Mouse (Mus musculus): ENCODE results near the gene Scnm1. TPM values are rescaled to one million over a fixed set of nuclear protein-coding genes. Genes with fewer than 3 reads are reported as not detected.

The Scnm1 gene
- polyA plus RNA-seq, 1 experiment from 2014 or later: 80.7 TPM

- H3K9me3 ChIP-seq: no peaks in the 10 kb centered on the region
- H3K4me1 ChIP-seq (replicated peaks): peaks cover 11% of the 10 kb centered on the region
- H3K4me2 ChIP-seq: peak within 1 kb of the TSS; percentile 80
- ATAC-seq (ENCODE audit: insufficient number of reproducible peaks, insufficient read depth, low FRiP score, low TSS enrichment, low read depth): peak; percentile 85
- H3K4me3 ChIP-seq (replicated peaks): peak within 1 kb of the TSS; percentile 98
- no peaks in the 10 kb centered on the region for H3K27me3 ChIP-seq
- H3K27ac ChIP-seq: peak within 1 kb of the TSS; percentile 90
- H3K9ac ChIP-seq (replicated peaks): peak within 1 kb of the TSS; percentile 95
- WGBS: under 1% methylated on average over 51 of the region's 51 CpGs
- peaks cover 9% of the 10 kb centered on the region; the same call in 1 of the 2 replicates for H3K36me3 ChIP-seq
Measured at GRCm38 (mm10) chr3:95106338-95107117, 27.3 kb downstream of the Scnm1 start, which contains the start of gene Pip5k1a. TSS of gene Pip5k1a (minus strand) at chr3:95106930.

DNA sequence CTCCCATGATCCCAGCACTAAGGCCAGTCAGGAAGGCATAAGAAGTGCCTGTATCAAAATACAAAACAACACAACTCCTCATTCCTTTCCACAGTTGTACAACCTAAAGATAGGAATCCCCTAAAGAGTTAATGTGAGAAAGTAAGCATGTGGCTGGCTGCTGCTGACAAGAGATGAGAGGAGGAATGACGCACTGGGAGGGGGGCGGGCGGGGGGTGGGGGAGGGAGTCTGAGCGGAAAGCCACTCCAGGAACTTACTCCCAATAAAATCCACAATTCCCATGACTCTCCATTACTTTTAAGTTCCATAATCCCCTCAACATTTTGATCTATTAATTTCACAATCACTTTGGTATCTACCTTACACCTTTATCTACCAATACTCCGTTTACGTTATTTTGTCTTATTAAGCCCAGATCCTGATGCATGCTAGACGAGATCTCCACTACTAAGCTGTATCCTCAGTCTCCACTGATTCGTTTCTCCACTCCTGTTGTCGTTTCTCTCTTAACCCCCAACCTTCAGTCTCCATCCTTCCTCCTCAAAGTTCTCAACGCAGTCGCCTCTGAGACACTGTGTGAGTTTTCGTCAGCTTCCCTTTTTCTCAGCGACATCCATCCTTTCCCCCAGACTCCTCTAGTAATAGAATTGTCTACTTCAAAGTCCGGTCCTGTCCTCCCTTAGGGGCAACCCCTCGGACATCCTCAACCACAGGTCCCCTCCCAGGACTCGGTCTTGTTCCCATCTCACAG, 28.0 kb downstream of the Scnm1 start:
- H3K4me1 ChIP-seq (replicated peaks): peaks cover 11% of the 10 kb centered on the region
- H3K9me3 ChIP-seq: no peaks in the 10 kb centered on the region
- H3K27me3 ChIP-seq: no peaks in the 10 kb centered on the region
- peak overlapping the region; percentile 90 for H3K27ac ChIP-seq
- WGBS: 3% methylated on average over 16 of the region's 16 CpGs
- peak overlapping the region; percentile 80 for H3K4me2 ChIP-seq
- H3K4me3 ChIP-seq (replicated peaks): peak overlapping the region; percentile 98
- peak overlapping the region; percentile 95 for H3K9ac ChIP-seq (replicated peaks)
- no peak for ATAC-seq (ENCODE audit: insufficient number of reproducible peaks, insufficient read depth, low FRiP score, low TSS enrichment, low read depth)
- peaks cover 9% of the 10 kb centered on the region; the same call in 1 of the 2 replicates for H3K36me3 ChIP-seq

GRCm38 (mm10) chr3:95105121-95105520, 28.7 kb downstream of the Scnm1 start:
- H3K9ac ChIP-seq (replicated peaks): peak overlapping the region; percentile 95
- H3K27ac ChIP-seq: no peak overlapping the region
- H3K4me1 ChIP-seq (replicated peaks): peaks cover 11% of the 10 kb centered on the region
- no peaks in the 10 kb centered on the region for H3K9me3 ChIP-seq
- peak overlapping the region; percentile 80 for H3K4me2 ChIP-seq
- 66% methylated on average over 4 of the region's 4 CpGs for WGBS
- H3K4me3 ChIP-seq (replicated peaks): peak overlapping the region; percentile 98
- no peak for ATAC-seq (ENCODE audit: insufficient number of reproducible peaks, insufficient read depth, low FRiP score, low TSS enrichment, low read depth)
- H3K36me3 ChIP-seq: peaks cover 9% of the 10 kb centered on the region; the same call in 1 of the 2 replicates
- H3K27me3 ChIP-seq: no peaks in the 10 kb centered on the region

GRCm38 (mm10) chr3:95100854-95101253, 33.0 kb downstream of the Scnm1 start:
- WGBS: 17% methylated on average over 2 of the region's 2 CpGs
- no peak overlapping the region for H3K9ac ChIP-seq (replicated peaks)
- peaks cover 11% of the 10 kb centered on the region for H3K4me1 ChIP-seq (replicated peaks)
- H3K27ac ChIP-seq: no peak overlapping the region
- ATAC-seq (ENCODE audit: insufficient number of reproducible peaks, insufficient read depth, low FRiP score, low TSS enrichment, low read depth): no peak
- no peak overlapping the region for H3K4me3 ChIP-seq (replicated peaks)
- peaks cover 32% of the 10 kb centered on the region for H3K36me3 ChIP-seq
- no peaks in the 10 kb centered on the region for H3K9me3 ChIP-seq
- no peak overlapping the region for H3K4me2 ChIP-seq
- H3K27me3 ChIP-seq: no peaks in the 10 kb centered on the region

DNA sequence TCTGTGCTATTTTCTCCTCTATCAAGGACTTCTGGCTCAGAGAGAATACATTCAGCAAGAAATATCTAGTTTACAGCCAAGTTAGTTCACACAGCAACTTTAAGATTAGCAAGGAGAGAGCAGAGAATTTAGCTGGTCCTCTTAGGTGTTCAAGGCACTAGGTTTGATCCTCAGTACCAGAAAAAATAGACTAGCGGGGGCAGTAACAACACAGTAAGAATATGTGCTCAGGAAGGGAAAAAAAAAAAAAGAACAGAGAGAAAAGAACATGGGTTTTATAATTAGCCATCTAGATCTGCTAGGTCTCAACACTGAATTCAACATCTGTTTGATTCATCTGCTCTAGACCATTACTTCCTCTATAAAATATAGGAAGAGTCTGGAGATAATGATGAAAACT, 45.7 kb downstream of the Scnm1 start:
- no peaks in the 10 kb centered on the region for H3K27me3 ChIP-seq
- H3K4me3 ChIP-seq (replicated peaks): no peak overlapping the region
- 97% methylated on average over 1 of the region's 1 CpGs for WGBS
- no peak overlapping the region for H3K4me2 ChIP-seq
- H3K9ac ChIP-seq (replicated peaks): no peak overlapping the region
- no peak for ATAC-seq (ENCODE audit: insufficient number of reproducible peaks, insufficient read depth, low FRiP score, low TSS enrichment, low read depth)
- H3K27ac ChIP-seq: no peak overlapping the region
- peaks cover 15% of the 10 kb centered on the region; the same call in 1 of the 2 replicates for H3K36me3 ChIP-seq
- H3K9me3 ChIP-seq: no peaks in the 10 kb centered on the region
- no peaks in the 10 kb centered on the region; the same call in 1 of the 2 replicates for H3K4me1 ChIP-seq (replicated peaks)

Small RNA genes within 50 kb of the gene (microRNA-seq; reads per million reads assigned to microRNA genes)
- gene Mir8099-1: not detected

Other genes with a start within 250 kb of the Scnm1 start
- gene Psmb4, start 247.1 kb downstream of the Scnm1 start, polyA plus RNA-seq (2016; fragmentation: Nextera tagmentation; extraction: Ambion mirVana): 316 and 330 TPM in 2 replicates
- gene Selenbp1, start 201.0 kb downstream of the Scnm1 start, polyA plus RNA-seq (2016; fragmentation: Nextera tagmentation; extraction: Ambion mirVana): 28.9 TPM in 2 replicates
- 13.1 and 15.3 TPM in 2 replicates for gene Rfx5, start 179.9 kb downstream of the Scnm1 start, polyA plus RNA-seq (2016; fragmentation: Nextera tagmentation; extraction: Ambion mirVana)
- 26.6 and 28.1 TPM in 2 replicates for gene Pi4kb, start 159.3 kb downstream of the Scnm1 start, polyA plus RNA-seq (2016; fragmentation: Nextera tagmentation; extraction: Ambion mirVana)
- 34.7 and 35.0 TPM in 2 replicates for gene Zfp687, start 118.6 kb downstream of the Scnm1 start, polyA plus RNA-seq (2016; fragmentation: Nextera tagmentation; extraction: Ambion mirVana)
- gene Psmd4, start 91.4 kb downstream of the Scnm1 start, polyA plus RNA-seq (2016; fragmentation: Nextera tagmentation; extraction: Ambion mirVana): 306 and 310 TPM in 2 replicates
- gene Pip5k1a, start 27.1 kb downstream of the Scnm1 start, polyA plus RNA-seq (2016; fragmentation: Nextera tagmentation; extraction: Ambion mirVana): 24.2 and 30.5 TPM in 2 replicates
- gene Vps72, start 23.0 kb downstream of the Scnm1 start, polyA plus RNA-seq (2016; fragmentation: Nextera tagmentation; extraction: Ambion mirVana): 241 and 245 TPM in 2 replicates
- 1.0 and 1.4 TPM in 2 replicates for gene Tmod4, start 9.5 kb downstream of the Scnm1 start, polyA plus RNA-seq (2016; fragmentation: Nextera tagmentation; extraction: Ambion mirVana)
- gene Lysmd1, start 77 bp upstream of the Scnm1 start, polyA plus RNA-seq (2016; fragmentation: Nextera tagmentation; extraction: Ambion mirVana): 16.6 and 18.0 TPM in 2 replicates
- gene Tnfaip8l2, start 8.3 kb upstream of the Scnm1 start, polyA plus RNA-seq (2016; fragmentation: Nextera tagmentation; extraction: Ambion mirVana): 1.7 and 2.2 TPM in 2 replicates
- 23.7 and 26.4 TPM in 2 replicates for gene Sema6c, start 26.4 kb upstream of the Scnm1 start, polyA plus RNA-seq (2016; fragmentation: Nextera tagmentation; extraction: Ambion mirVana)
- 15.0 and 15.9 TPM in 2 replicates for gene Gabpb2, start 83.9 kb upstream of the Scnm1 start, polyA plus RNA-seq (2016; fragmentation: Nextera tagmentation; extraction: Ambion mirVana)
- 75.3 and 76.0 TPM in 2 replicates for gene Cdc42se1, start 94.7 kb upstream of the Scnm1 start, polyA plus RNA-seq (2016; fragmentation: Nextera tagmentation; extraction: Ambion mirVana)
- 14.8 and 16.2 TPM in 2 replicates for gene Mllt11, start 98.2 kb upstream of the Scnm1 start, polyA plus RNA-seq (2016; fragmentation: Nextera tagmentation; extraction: Ambion mirVana)
- 0.54 and 0.59 TPM in 2 replicates for gene Gm128, start 107.6 kb upstream of the Scnm1 start, polyA plus RNA-seq (2016; fragmentation: Nextera tagmentation; extraction: Ambion mirVana)
- gene Bnipl, start 117.2 kb upstream of the Scnm1 start, polyA plus RNA-seq (2016; fragmentation: Nextera tagmentation; extraction: Ambion mirVana): 0.75 and 1.7 TPM in 2 replicates
- gene Mindy1, start 147.3 kb upstream of the Scnm1 start, polyA plus RNA-seq (2016; fragmentation: Nextera tagmentation; extraction: Ambion mirVana): 36.4 and 38.7 TPM in 2 replicates
- 25.2 and 25.9 TPM in 2 replicates for gene Prune1, start 148.1 kb upstream of the Scnm1 start, polyA plus RNA-seq (2016; fragmentation: Nextera tagmentation; extraction: Ambion mirVana)
- gene Anxa9, start 173.2 kb upstream of the Scnm1 start, polyA plus RNA-seq (2016; fragmentation: Nextera tagmentation; extraction: Ambion mirVana): 1.8 and 1.9 TPM in 2 replicates
- 158 and 170 TPM in 2 replicates for gene Cers2, start 180.8 kb upstream of the Scnm1 start, polyA plus RNA-seq (2016; fragmentation: Nextera tagmentation; extraction: Ambion mirVana)
- 63.7 and 67.2 TPM in 2 replicates for gene Setdb1, start 223.2 kb upstream of the Scnm1 start, polyA plus RNA-seq (2016; fragmentation: Nextera tagmentation; extraction: Ambion mirVana)